Mouse (Mus musculus): ENCODE results near the gene Bglap. TPM values are rescaled to one million over a fixed set of nuclear protein-coding genes. Genes with fewer than 3 reads are reported as not detected.
A peak's percentile ranks its signal among the peaks of the same experiment; 100 is the strongest.

The Bglap gene
- polyA plus RNA-seq, 1 experiment from 2014 or later: not detected

DNA sequence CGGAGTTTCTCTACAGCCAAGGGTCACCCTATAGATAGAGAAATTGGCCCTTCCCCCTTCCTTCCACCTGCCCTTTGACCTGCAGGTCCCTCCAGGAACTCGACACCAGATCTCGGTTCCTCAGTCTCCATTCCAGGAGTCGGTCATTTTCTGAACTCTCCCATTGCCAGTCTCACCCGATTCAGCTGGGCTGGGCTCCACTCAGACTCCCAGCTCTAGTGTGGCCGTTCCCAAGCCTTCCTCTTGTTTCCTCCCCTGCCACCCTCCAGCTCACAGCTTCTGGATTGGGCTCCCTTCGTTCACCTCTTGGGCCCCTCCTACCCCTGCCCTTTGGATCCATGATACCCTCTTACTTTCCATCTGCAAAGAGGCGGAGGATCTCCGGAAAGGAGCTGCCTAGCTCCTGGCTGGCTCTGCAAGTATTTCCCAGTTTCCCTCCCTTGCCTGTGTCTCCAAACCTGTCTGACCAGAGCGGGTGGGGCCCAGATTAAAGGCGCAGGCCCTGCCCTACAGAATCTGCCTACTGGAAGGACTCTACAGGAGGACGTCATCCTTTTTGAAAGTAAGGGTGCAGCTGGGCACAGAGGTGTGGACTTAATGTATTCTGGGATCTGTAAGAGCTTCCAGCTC lies 50.1 kb downstream of the Bglap start:
- no peak for DNase-seq (ENCODE audit: low spot score)
- H3K9me3 ChIP-seq: no peaks in the 10 kb centered on the region
- H3K27ac ChIP-seq: peak overlapping the region; percentile 56; the same call in 1 of the 2 replicates
- peaks cover 16% of the 10 kb centered on the region for H3K36me3 ChIP-seq
- 47% methylated on average over 12 of the region's 12 CpGs for WGBS
- peak overlapping the region; percentile 8; the same call in 1 of the 2 replicates for H3K4me3 ChIP-seq
- peaks cover 10% of the 10 kb centered on the region for H3K27me3 ChIP-seq (ENCODE audit: insufficient read depth, poor library complexity, severe bottlenecking)
- peaks cover 37% of the 10 kb centered on the region for H3K4me1 ChIP-seq

Other genes with a start within 250 kb of the Bglap start
- gene Mef2d, start 242.1 kb downstream of the Bglap start, polyA plus RNA-seq (2016; fragmentation: Nextera tagmentation; extraction: Ambion mirVana): 35.8 and 47.3 TPM in 2 replicates
- 0.09 and 8.2 TPM in 2 replicates for gene Rhbg, start 129.8 kb downstream of the Bglap start, polyA plus RNA-seq (2016; fragmentation: Nextera tagmentation; extraction: Ambion mirVana)
- 0.29 and 0.43 TPM in 2 replicates for gene Gm38392, start 97.3 kb downstream of the Bglap start, polyA plus RNA-seq (2016; fragmentation: Nextera tagmentation; extraction: Ambion mirVana)
- gene Tsacc, start 87.5 kb downstream of the Bglap start, polyA plus RNA-seq (2016; fragmentation: Nextera tagmentation; extraction: Ambion mirVana): 14.0 and 17.0 TPM in 2 replicates
- gene Cct3, start 87.3 kb downstream of the Bglap start, polyA plus RNA-seq (2016; fragmentation: Nextera tagmentation; extraction: Ambion mirVana): 626 and 718 TPM in 2 replicates
- gene Glmp, start 59.4 kb downstream of the Bglap start, polyA plus RNA-seq (2016; fragmentation: Nextera tagmentation; extraction: Ambion mirVana): 164 and 179 TPM in 2 replicates
- gene Tmem79, start 48.3 kb downstream of the Bglap start, polyA plus RNA-seq (2016; fragmentation: Nextera tagmentation; extraction: Ambion mirVana): 2.5 and 2.6 TPM in 2 replicates
- gene Smg5, start 48.2 kb downstream of the Bglap start, polyA plus RNA-seq (2016; fragmentation: Nextera tagmentation; extraction: Ambion mirVana): 64.5 and 76.0 TPM in 2 replicates
- 1.7 and 2.2 TPM in 2 replicates for gene Paqr6, start 19.9 kb downstream of the Bglap start, polyA plus RNA-seq (2016; fragmentation: Nextera tagmentation; extraction: Ambion mirVana)
- 0.44 TPM in 1 of 2 replicates, not detected in the other for gene Bglap3, start 11.7 kb downstream of the Bglap start, polyA plus RNA-seq (2016; fragmentation: Nextera tagmentation; extraction: Ambion mirVana)
- gene Bglap2, start 5.8 kb downstream of the Bglap start, polyA plus RNA-seq (2016; fragmentation: Nextera tagmentation; extraction: Ambion mirVana): not detected in 2 replicates
- gene Pmf1, start 25.9 kb upstream of the Bglap start, polyA plus RNA-seq (2016; fragmentation: Nextera tagmentation; extraction: Ambion mirVana): 131 and 149 TPM in 2 replicates
- 16.8 and 17.5 TPM in 2 replicates for gene Slc25a44, start 40.7 kb upstream of the Bglap start, polyA plus RNA-seq (2016; fragmentation: Nextera tagmentation; extraction: Ambion mirVana)
- 1.7 and 4.3 TPM in 2 replicates for gene Sema4a, start 76.7 kb upstream of the Bglap start, polyA plus RNA-seq (2016; fragmentation: Nextera tagmentation; extraction: Ambion mirVana)
- gene Lmna, start 125.5 kb upstream of the Bglap start, polyA plus RNA-seq (2016; fragmentation: Nextera tagmentation; extraction: Ambion mirVana): 57.7 and 80.7 TPM in 2 replicates
- gene Mex3a, start 147.9 kb upstream of the Bglap start, polyA plus RNA-seq (2016; fragmentation: Nextera tagmentation; extraction: Ambion mirVana): 11.6 and 22.8 TPM in 2 replicates
- 1.1 and 1.6 TPM in 2 replicates for gene Rab25, start 163.8 kb upstream of the Bglap start, polyA plus RNA-seq (2016; fragmentation: Nextera tagmentation; extraction: Ambion mirVana)
- gene Lamtor2, start 168.6 kb upstream of the Bglap start, polyA plus RNA-seq (2016; fragmentation: Nextera tagmentation; extraction: Ambion mirVana): 154 and 190 TPM in 2 replicates
- 49.5 and 62.2 TPM in 2 replicates for gene Ubqln4, start 169.3 kb upstream of the Bglap start, polyA plus RNA-seq (2016; fragmentation: Nextera tagmentation; extraction: Ambion mirVana)
- gene Ssr2, start 191.4 kb upstream of the Bglap start, polyA plus RNA-seq (2016; fragmentation: Nextera tagmentation; extraction: Ambion mirVana): 184 and 207 TPM in 2 replicates
- gene Arhgef2, start 221.5 kb upstream of the Bglap start, polyA plus RNA-seq (2016; fragmentation: Nextera tagmentation; extraction: Ambion mirVana): 82.5 and 108 TPM in 2 replicates

Measured in heart, embryonic 10.5 days (tissue).